Mouse (Mus musculus): ENCODE data around the gene Nifk. TPM values are rescaled to one million over a fixed set of nuclear protein-coding genes. Genes with fewer than 3 reads are reported as not detected.

The Nifk gene
- total RNA-seq, 2 experiments from 2014 or later, result 30.3 to 31.6 TPM

- intact Hi-C loops (cut with DNase I), result no loop called here
- DNase-seq (ENCODE audit: extremely low spot score in 1 of 2, low spot score in 2 of 2), result no peak
Observed at GRCm38 (mm10) chr1:118368721-118369461, 47.3 kb downstream of the Nifk start.

- intact Hi-C loops (cut with DNase I), result loop anchor here (5.0 kb wide), 1 partner anchor 40 kb away; no protein-coding TSS in a partner anchor
- no peak for DNase-seq (ENCODE audit: extremely low spot score in 1 of 2, low spot score in 2 of 2)
Observed at GRCm38 (mm10) chr1:118377784-118378183, 56.1 kb downstream of the Nifk start.

- DNase-seq (ENCODE audit: extremely low spot score in 1 of 2, low spot score in 2 of 2), result no peak
- intact Hi-C loops (cut with DNase I), result no loop called here
Observed at GRCm38 (mm10) chr1:118380105-118380786, 58.6 kb downstream of the Nifk start.

Other genes with a start within 250 kb of the Nifk start
- gene Gm29106, start 145.3 kb upstream of the Nifk start, total RNA-seq (2021), result not detected
- gene Tsn, start 10.1 kb upstream of the Nifk start, total RNA-seq (2021), result 100 to 1,000 TPM; 123 to 125 TPM
- 100 to 1,000 TPM; 143 to 154 TPM for gene Clasp1, start 67.2 kb downstream of the Nifk start, total RNA-seq (2021)

All from left cerebral cortex, postnatal 10 days (tissue).